Mouse (Mus musculus): Measurements from ENCODE around the gene Ear6.
"Not testable (repeated sequence)": the region's sequence is repeated elsewhere in the genome, so short reads cannot be mapped to it uniquely, and the experiment has no call there.

Gene Ear6

DNA sequence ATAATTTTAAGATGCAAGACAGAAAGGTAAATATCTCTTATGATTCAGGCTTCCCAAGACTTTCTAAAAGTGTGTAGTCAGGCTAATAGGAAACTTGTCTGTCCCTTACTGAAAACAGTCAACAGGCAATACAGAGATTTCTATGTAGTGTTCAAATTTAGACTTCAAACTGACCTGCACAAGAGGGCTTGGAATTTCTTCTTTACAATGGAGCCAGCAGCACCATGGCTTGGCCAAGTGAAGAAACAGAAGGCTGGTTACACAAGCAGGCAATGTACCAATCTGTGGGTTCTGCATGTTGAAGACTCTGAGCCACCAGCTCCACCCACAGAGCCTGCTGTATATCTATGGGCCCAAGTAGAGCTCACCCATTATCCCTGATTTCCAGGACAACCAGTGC is at the start of gene Ear6:
Gene Ear6, plus strand, starts transcription at position 301 of the 400 bp plus-strand sequence.
- no peak for DNase-seq (ENCODE audit: low read depth, low spot score)

DNA sequence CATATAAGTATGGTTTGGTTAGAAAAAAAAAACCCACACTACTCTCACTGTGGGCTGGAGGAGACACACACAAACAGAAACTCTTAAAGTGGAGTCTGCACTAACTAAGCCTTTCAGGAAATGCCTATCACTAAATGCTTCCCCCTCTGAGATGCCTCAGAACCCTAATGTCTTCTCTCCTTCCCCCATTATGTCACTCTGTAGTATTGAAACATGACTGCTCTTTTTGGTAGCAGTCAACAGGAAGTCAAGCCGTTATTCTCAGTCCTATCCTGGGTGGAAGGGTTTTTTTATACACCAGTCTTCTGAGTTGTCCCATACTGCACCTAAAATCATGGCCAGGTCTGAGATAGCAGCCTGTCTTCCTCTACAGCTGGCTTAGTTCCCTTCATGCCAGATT is 26.9 kb upstream of the Ear6 start:
- DNase-seq (ENCODE audit: low read depth, low spot score), result no peak

DNA sequence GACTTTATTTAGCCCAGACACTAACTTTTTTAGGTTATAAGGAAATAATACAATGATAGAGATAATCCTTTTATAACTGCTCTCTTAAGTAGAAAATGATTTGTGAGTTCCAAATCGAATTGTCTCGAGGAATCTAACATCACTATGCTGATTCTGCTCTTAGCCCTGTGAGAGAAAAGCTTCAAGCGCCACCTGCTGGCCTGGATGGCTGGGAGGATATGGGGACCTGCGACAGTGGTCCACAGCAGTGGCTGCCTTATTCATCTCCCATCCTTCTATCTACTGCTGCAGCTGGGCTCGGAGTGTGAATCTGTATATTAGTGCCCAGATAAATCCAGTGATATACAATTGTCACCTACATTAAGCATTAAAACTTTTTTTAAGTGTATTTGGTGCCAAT is 25.7 kb upstream of the Ear6 start:
- peak; percentile 18 for DNase-seq (ENCODE audit: low read depth, low spot score)

DNA sequence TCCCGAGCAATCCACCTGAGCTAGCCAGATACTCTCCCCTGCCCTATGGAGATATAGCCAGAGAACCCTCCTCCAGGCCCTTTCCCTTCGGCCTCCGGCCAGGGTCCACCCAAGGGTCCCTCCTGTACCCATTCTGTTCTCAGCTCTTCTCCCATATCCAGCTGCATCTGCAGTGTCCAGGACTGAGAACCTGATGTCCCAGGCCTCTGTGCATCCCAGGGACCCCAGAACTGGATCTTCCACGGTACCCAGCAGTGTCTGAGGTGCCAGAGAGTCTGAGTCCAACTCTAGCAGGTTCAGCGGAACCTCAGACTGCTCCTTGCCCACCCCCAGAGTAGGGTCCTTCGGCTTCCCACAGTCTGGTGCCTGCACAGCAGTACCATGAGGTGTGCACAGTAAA is 24.3 kb upstream of the Ear6 start:
- no peak for DNase-seq (ENCODE audit: low read depth, low spot score)

DNA sequence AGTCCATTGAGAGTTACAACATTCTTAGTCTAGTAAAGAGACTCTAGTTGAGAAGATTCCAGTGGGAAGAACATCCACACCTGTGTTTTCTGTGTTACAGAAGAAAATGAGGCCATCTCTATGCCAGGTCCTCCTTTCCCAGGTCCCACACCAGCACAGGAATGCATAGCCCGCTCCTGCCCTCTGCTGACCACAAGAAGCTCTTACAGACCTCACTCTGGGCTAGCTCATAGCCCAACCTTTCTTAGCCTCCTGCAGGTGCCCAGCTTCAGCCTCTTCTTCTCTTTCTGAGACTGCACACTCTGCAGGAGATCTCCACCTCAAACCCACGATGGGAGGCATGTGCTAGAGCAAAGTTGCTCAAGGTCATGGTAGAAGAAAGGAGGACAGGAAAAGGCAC is 15.0 kb upstream of the Ear6 start:
- peak; percentile 45 for DNase-seq (ENCODE audit: low read depth, low spot score)

DNA sequence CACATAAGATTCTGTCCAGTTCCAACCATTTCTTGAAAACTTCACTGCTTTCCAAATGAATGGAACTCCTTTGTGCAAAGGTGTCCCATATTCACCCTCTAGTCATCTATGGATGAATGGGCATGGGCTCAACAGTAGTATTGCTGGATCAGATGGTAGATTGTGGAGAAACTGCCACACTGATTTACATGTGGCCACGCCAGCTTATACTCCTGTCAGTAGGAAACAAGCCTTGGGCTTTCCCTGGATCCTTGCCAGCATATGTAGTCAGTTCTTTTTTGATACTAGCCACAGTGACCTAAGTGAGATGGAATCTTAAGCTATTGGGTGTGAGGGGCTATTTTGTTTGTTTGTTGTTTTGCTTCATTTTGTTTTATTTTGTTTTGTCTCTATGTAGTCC is 11.2 kb upstream of the Ear6 start:
- DNase-seq (ENCODE audit: low read depth, low spot score), result no peak

DNA sequence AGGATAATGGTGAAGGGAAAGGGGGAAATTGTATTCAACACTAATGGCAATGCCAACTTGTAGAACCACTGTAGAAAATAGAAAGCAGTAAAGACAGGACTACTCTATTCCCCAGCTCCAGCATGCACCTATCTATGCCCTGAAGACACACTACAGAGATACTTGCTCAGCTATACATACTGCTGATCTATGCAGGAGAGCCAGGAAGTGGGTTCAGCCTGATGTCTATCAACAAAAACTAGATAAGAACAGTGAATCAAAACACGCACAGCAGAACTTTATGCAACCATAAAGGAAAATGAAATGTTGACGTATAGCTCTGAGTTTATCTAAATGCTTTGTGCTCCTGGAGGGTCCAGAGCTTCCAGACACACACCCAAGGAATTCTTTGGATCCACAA is 10.7 kb upstream of the Ear6 start:
- DNase-seq (ENCODE audit: low read depth, low spot score), result no peak

DNA sequence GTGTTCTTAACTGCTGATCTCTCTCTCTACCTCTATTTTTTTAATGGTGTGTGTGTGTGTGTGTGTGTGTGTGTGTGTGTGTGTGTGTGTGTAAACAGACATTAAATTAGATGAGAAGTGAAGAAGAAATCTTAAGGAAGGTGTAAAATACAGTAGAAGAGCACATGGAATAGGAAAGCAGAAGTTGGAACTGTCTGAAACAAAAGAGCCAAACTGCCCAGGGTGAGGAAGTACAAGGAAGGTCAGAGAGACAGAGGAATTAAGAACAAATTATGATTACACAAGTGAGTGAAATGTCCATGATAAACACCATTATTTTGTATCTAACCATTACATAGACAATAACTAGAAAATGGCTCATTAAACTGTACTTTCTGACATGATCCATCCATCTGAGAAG is 9.6 kb upstream of the Ear6 start:
- no peak for DNase-seq (ENCODE audit: low read depth, low spot score)

DNA sequence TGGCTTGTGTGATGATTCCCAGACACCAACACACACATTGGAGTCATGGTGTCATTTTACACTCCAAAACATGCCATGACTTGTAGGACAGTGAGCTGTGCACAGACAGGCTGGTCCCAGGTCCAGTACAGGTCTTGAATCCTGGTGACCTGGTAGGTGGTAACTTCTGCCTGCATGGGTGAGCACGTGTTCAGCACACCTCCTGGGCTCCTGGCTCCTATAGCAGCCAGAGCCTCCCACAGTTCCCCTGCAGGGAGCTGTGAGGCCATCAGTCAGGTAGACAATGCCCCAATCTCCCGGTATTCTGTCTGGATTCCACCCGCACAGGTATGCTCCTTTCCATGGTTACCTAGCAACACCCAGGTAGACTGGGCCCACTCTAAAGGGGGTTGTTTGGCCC is 6.9 kb upstream of the Ear6 start:
- DNase-seq (ENCODE audit: low read depth, low spot score), result no peak

DNA sequence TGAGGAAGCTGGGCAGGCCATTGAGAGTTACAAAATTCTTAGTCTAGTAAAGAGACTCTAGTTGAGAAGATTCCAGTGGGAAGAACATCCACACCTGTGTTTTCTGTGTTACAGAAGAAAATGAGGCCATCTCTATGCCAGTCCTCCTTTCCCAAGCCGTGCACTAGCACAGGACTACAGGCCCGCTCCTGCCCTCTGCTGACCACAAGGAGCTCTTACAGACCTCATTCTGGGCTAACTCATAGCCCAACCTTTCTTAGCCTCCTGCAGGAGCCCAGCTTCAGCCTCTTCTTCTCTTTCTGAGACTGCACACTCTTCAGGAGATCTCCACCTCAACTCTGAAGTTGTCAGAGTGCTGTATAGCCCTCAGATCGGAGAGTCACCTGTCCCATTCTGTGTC is 2.5 kb upstream of the Ear6 start:
- not testable (repeated sequence) for DNase-seq (ENCODE audit: low read depth, low spot score)

DNA sequence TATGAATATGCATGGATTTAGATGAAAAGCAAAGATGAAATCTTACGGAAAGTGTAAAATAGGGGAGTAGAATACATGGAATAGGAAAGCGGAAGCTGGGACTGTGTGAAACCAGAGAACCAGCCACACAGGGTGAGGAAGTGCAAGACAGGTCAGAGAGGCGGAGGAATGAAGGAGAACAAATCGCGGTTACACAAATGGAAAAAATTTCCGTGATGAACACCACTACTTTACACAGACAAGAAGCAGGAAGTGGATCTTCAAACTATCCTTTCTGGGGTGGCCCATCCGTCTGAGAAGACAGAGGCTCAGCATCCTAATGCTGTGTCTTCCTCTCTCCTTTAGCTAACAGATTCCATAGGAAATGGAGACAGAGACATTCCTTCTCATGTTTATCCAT is 1.8 kb downstream of the Ear6 start:
- not testable (repeated sequence) for DNase-seq (ENCODE audit: low read depth, low spot score)

DNA sequence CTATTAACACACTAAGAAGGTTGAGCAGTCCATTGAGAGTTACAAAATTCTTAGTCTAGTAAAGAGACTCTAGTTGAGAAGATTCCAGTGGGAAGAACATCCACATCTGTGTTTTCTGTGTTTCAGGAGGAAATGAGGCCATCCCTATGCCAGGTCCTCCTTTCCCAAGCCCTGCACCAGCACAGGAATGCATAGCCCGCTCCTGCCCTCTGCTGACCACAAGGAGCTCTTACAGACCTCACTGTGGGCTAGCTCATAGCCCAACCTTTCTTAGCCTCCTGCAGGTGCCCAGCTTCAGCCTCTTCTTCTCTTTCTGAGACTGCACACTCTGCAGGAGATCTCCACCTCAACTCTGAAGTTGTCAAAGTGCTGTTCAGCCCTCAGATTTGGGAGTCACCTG is 10.1 kb downstream of the Ear6 start:
- DNase-seq (ENCODE audit: low read depth, low spot score), result not testable (repeated sequence)

DNA sequence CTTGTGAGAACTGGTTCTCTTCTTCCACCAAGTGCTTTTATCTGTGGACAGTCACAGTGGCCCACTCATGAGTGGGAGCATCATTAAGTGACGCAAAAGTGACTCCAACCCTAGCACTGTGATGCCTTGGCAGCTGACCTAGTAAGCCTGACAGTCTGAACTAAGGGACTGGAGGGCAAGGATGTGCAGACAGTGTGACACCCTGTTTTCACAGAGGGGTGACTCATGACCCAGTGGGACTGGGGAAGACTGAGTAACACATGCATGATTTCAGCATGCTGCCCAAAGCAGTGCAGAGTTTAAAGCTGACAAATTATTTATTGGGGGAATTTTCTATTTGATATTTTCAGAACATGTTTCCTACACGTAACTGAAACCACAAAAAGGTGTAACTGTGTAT is 17.3 kb downstream of the Ear6 start:
- DNase-seq (ENCODE audit: low read depth, low spot score), result no peak

DNA sequence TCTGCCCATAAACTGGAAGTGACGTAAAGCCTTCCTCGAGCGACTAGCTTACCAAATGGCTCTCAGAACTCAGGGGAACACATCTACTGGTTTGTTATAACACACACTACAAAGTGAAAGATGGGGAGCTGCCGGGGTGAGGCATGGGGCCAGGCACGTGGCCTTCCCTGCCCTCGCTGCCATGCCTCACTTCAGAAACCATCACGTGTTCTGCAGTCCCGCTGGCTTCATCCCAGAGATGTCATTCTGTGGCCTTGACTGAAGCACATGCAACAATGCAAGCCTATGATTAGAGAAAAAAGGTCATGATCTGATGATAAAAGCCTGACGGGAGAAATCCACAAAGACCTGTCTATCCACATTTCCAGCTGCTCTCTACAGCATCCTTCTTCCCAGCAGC is 18.2 kb downstream of the Ear6 start:
- no peak for DNase-seq (ENCODE audit: low read depth, low spot score)

DNA sequence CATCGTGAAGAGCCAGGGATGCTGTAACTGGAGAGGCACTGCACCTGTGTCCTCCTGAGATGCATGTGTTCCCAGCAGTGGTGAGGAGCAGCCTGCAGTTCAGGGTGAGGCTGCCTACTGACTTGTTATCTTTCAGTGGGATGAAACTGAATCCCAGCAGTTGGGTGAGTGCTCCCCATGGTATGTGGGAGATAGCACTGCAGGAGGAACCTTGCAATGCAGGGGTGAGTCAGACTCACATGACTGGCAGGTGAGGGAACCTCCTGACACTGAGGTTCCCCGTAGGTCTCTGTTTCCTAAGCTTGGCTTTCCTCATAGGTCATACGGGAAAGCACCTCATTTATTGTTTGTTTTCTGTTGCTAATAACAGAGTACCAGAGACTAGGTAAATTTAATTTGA is 24.0 kb downstream of the Ear6 start:
- no peak for DNase-seq (ENCODE audit: low read depth, low spot score)

DNA sequence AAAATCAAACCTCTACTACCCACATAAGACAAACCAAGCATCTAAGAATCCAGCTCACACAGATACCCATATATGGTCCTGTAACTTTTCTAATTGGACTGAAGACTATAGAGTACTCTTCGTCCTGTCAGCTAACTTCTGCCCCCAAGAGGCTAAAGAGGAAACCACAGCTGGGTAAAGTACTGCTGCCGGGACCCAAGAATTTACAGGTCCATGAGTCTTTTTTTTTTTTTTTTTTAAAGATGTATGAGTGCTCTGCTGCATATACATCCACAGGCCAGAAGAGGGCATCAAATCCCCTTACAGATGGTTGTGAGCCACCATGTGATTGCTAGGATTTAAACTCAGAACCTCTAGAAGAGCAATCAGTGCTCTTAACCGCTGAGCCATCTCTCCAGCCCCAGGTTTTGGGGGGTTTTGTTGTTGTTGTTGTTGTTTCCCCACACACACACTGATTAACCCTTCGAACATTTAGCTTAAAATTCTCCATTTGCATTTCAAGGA is 30.1 kb downstream of the Ear6 start:
- peak; percentile 92 for DNase-seq (ENCODE audit: low read depth, low spot score)

DNA sequence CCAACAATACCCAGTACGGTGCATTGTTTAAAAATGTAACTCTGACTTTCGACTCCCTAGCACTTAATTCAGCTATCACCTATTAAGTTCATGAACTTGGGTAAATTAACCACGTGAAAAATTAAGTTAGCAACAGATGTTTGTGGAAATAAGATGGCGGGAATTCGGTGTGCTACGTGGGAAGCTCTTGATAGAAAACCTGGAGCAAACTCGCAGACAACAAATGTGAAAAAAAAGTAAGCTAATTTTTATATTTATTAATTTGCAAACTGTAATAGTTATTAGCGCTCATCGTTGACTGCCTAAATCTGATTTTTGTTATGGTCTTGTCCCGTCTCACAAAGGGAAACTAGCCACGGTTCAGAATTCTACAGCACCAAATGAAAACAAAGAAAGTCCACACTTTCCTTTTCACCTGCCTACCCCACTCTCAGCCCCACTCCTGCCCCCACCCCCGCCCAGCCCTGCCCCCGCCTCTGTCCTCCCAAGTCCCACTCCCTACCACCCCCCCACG is 30.6 kb downstream of the Ear6 start:
- no peak for DNase-seq (ENCODE audit: low read depth, low spot score)

DNA sequence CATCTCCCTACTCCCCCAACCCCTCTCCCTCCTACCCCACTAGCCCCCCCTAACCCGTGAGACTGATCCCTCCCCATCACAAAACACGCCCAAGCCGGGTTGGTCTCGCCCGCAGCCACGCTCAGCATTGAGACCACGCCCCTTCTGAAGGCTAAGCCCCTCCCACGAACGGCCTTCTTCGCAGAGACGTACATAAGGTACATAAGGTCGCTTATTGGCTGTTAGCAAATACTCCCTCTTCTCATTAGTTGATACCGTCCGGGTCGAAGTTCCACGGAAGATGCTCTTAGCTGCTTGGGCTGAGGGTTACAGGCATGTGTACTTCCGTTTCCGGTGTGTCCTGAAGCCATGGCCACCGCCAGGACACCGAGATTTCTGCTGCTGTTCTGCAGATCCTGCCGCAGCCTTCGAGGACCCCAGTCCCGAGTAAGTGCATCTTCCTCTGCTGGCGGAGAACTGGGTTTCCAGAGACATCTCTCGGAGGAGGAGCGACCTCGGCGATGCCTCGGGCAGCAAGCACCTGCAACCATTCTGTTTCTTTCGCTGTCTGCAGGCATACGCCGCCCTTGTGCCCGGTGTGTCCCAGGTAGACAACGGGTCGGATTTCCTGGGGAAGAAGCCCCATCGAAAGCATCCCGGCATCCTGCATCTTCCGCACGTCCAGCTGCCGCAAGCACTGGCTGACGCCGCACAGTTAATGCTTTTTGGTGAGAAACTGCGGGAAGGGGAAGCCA is 31.3 kb downstream of the Ear6 start, which contains the start of gene Mettl17:
Gene Mettl17, plus strand, starts transcription at position 245 of the 734 bp plus-strand sequence.
- peak; percentile 98 for DNase-seq (ENCODE audit: low read depth, low spot score)

DNA sequence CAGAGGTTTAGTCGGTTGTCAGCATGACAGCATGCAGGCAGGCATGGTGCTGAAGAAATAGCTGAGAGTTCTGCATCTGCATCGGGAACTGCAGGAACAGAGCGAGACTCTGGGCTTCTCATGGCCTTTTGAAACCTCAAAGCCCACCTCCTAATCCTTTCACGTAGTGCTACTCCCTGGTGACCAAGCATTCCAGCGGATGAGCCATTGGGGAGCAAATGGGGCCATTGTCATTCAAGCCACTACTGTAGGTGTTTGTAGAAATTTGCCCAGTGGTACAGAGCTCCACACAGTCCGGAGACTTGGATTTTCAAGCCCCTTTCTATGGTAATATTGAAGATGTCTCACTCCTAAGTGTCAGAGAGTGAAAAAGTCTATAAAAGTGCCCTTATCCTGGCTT is 32.6 kb downstream of the Ear6 start:
- peak; percentile 53 for DNase-seq (ENCODE audit: low read depth, low spot score)

DNA sequence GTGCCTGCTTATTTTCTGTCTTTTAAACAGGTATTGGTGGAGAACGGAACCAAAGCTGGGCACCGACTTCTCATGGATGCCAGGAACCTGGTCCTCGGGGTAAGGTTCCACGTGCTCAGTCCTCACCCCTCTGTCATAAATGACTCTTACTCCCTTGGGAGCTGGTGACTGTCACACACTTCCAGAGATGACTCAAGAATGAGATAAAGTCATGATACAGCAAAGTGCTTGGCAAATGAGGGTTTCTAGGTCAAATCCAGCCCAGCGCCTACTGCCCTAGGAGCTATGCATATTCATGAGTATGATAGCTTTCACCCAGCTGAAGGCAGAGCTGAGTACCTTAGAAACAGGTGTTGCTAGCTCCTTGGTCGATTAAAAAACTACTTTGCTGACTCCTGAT is 36.3 kb downstream of the Ear6 start:
- DNase-seq (ENCODE audit: low read depth, low spot score), result peak; percentile 0

DNA sequence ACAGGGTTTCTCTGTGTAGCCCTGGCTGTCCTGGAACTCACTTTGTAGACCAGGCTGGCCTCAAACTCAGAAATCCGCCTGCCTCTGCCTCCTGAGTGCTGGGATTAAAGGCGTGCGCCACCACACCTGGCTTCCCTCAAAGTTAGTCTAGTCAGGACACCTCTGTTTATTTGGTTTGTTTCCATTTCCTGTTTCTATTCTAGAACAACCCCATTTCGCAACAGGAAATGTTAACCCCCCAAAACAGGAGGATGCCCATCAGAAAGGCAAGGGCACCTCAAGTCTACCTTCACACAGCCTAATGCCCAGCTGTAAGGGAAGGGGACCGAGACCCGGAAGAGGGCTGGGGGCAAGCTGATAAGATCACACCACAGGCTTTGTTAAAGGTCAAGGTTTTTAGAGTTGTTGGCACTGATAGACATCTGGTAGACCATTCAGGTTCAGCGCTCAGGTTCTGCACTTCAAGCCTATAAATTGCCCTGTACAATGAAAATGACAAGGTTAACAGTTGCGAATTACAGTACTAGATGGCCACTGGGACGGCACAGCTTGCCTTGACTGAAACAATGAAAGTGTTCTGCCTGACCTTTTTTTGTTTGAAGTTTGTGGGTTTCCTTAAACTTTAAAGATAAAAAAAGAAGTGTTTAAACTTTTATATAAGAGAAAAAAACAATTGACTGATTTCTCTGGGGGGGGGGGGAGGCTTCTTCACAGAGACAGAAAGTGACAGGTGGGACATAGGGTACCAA is 38.9 kb downstream of the Ear6 start, which contains the start of gene Slc39a2:
Gene Slc39a2, plus strand, starts transcription at position 699 of the 749 bp plus-strand sequence.
- peak; percentile 63 for DNase-seq (ENCODE audit: low read depth, low spot score)

DNA sequence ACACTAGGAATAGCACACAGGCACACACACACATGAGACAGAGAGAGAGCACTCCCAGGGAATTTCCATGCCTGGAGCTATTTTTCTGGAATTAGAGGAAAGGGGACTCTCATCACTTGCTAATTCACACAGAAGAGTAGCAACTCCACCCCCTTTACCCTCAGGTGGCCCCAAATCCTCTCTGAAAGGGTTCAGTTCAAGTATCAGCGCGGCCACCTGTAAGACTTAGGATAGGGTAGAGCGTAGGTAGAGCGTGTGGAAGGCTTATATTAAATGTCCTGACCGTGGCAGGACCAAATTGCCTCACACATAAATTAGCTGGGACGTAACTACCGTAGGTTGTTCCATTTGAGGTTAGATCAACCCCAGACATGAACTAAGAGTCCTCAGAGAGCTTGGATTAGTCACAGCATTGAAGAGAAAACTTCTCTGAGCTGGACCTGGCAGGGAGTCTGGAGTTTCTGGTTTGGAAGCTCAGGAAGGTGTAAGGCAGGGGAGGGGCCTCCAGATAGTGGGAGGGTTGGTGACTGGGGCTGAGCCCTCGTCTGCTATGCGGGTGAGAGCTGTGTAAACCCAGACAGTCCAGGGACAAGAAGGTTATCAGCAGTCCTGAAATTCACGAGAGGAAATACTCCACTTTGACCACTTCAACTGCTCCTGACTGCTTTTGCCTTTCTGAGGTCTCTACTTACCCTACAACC is 39.7 kb downstream of the Ear6 start:
- DNase-seq (ENCODE audit: low read depth, low spot score), result peak; percentile 57

Measured in ZHBTc4 (cell line).